18 mouse cellular contexts compared by ENCODE assay signal in the genomic region with DNA sequence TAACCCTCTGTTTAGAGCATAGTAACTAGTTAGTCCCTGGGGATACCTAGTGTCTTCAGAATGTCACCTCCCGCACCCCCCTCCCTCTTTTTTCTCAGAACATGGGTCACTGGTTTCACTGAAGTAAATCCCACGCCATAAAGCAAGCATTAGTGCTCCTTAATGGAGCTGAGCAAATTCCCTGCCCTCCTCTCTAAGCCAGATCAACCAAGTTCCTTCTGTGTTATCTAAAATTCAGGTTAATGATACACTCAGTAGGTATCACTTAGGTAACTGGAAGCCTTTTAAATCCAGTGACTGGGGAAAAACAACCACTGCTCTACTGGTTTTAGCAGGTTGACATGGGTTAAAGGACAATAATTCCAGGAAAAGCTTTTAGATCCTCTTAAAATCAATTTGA. TPM values are rescaled to one million over a fixed set of nuclear protein-coding genes. Genes with fewer than 3 reads are reported as not detected.
A peak's percentile ranks its signal among the peaks of the same experiment; 100 is the strongest.
DNase-seq lines count a peak whose midpoint lies in the region; ATAC-seq and TF ChIP-seq lines count a peak whose summit lies in the region.
"Had no signal": no experiment of that assay in that cellular context is flagged by ENCODE, and none has a peak within 500 bp of the region (broad histone marks: within the 10 kb centered on the region; RNA-seq: fewer than 3 reads in every experiment).

No protein-coding gene starts in this region.

- H3K4me3 ChIP-seq in liver, adult 2 months (ENCODE audit: insufficient read depth, low read depth, low read length) = no peak overlapping the region
- no peak overlapping the region for H3K4me3 ChIP-seq in intestine, embryonic 16.5 days (ENCODE audit: low read length)
- H3K4me3 ChIP-seq in liver, postnatal 0 days (ENCODE audit: low read depth, low read length) = no peak overlapping the region
- H3K4me3 ChIP-seq in midbrain, embryonic 13.5 days (replicated peaks) = no peak overlapping the region
- no peak overlapping the region for H3K4me3 ChIP-seq in hindbrain, postnatal 0 days (ENCODE audit: low read length)
- H3K4me3 ChIP-seq: embryonic facial prominence, embryonic 12.5 days; heart, embryonic 12.5 days; hindbrain, embryonic 15.5 days; midbrain, embryonic 12.5 days; neural tube, embryonic 15.5 days had no signal

- peak; percentile 84 for ATAC-seq in intestine, embryonic 16.5 days
- ATAC-seq in liver, postnatal 0 days = peak; percentile 88
- ATAC-seq in midbrain, embryonic 13.5 days = no peak
- ATAC-seq in hindbrain, postnatal 0 days = no peak
- ATAC-seq: forebrain, embryonic 16.5 days had no signal

- H3K9me3 ChIP-seq in intestine, embryonic 16.5 days (ENCODE audit: control insufficient read depth, low read length) = no peaks in the 10 kb centered on the region
- no peaks in the 10 kb centered on the region for H3K9me3 ChIP-seq in liver, postnatal 0 days (ENCODE audit: low read length)
- no peaks in the 10 kb centered on the region for H3K9me3 ChIP-seq in midbrain, embryonic 13.5 days
- no peaks in the 10 kb centered on the region for H3K9me3 ChIP-seq in hindbrain, postnatal 0 days (ENCODE audit: low read length)
- H3K9me3 ChIP-seq: embryonic facial prominence, embryonic 12.5 days; heart, embryonic 12.5 days; hindbrain, embryonic 15.5 days; midbrain, embryonic 12.5 days; neural tube, embryonic 15.5 days had no signal

- no peak overlapping the region for H3K4me2 ChIP-seq in intestine, embryonic 16.5 days (ENCODE audit: low read depth, low read length)
- H3K4me2 ChIP-seq in liver, postnatal 0 days (ENCODE audit: low read depth, low read length) = no peak overlapping the region
- H3K4me2 ChIP-seq in midbrain, embryonic 13.5 days (replicated peaks) = no peak overlapping the region
- H3K4me2 ChIP-seq in hindbrain, postnatal 0 days (ENCODE audit: low read depth, low read length) = no peak overlapping the region
- H3K4me2 ChIP-seq: embryonic facial prominence, embryonic 12.5 days; heart, embryonic 12.5 days; hindbrain, embryonic 15.5 days; midbrain, embryonic 12.5 days; neural tube, embryonic 15.5 days had no signal

- peak overlapping the region; percentile 49 for H3K27ac ChIP-seq in liver, adult 2 months (replicated peaks; ENCODE audit: insufficient read depth, low read depth, low read length)
- peak overlapping the region; percentile 64 for H3K27ac ChIP-seq in intestine, embryonic 16.5 days (ENCODE audit: low read length)
- peak overlapping the region; percentile 94 for H3K27ac ChIP-seq in liver, postnatal 0 days (ENCODE audit: low read depth)
- H3K27ac ChIP-seq in midbrain, embryonic 13.5 days = no peak overlapping the region
- no peak overlapping the region for H3K27ac ChIP-seq in hindbrain, postnatal 0 days
- H3K27ac ChIP-seq: embryonic facial prominence, embryonic 12.5 days; hindbrain, embryonic 15.5 days; liver, embryonic 14.5 days; midbrain, embryonic 12.5 days; neural tube, embryonic 15.5 days had no signal

- no peaks in the 10 kb centered on the region; the same call in 1 of the 2 replicates for H3K79me2 ChIP-seq in liver, adult 2 months (ENCODE audit: control insufficient read depth, insufficient read depth, low read length)

- DNase-seq in liver, adult 2 months (ENCODE audit: extremely low read depth, low read depth, low spot score) = peak; percentile 69
- DNase-seq in liver = no peak
- DNase-seq in liver, postnatal 0 days = no peak
- DNase-seq in yolk sac, embryonic 10.5 days (ENCODE audit: low spot score) = peak; percentile 51
- DNase-seq in hindbrain, postnatal 0 days (ENCODE audit: low spot score) = no peak
- DNase-seq: cerebellum, adult 9-10 months; kidney, postnatal 10 days; layer of hippocampus, adult 9-11 months; thymus, postnatal 36 days had no signal

- TF ChIP-seq EP300 in liver, postnatal 0 days (IDR thresholded peaks at IDR 0.05; ENCODE audit: low read depth) = peak; percentile 49; the same call in 1 of the 2 replicates

- no peaks in the 10 kb centered on the region for H3K27me3 ChIP-seq in liver, adult 2 months (ENCODE audit: control insufficient read depth, insufficient read depth, low read length)
- no peaks in the 10 kb centered on the region for H3K27me3 ChIP-seq in intestine, embryonic 16.5 days (replicated peaks; ENCODE audit: control insufficient read depth, insufficient read depth, low read length)
- H3K27me3 ChIP-seq in liver, postnatal 0 days (ENCODE audit: insufficient read depth, low read length) = no peaks in the 10 kb centered on the region
- H3K27me3 ChIP-seq in midbrain, embryonic 13.5 days = no peaks in the 10 kb centered on the region
- H3K27me3 ChIP-seq in hindbrain, postnatal 0 days (ENCODE audit: insufficient read depth, low read length) = no peaks in the 10 kb centered on the region
- H3K27me3 ChIP-seq: embryonic facial prominence, embryonic 12.5 days; heart, embryonic 12.5 days; hindbrain, embryonic 15.5 days; midbrain, embryonic 12.5 days; neural tube, embryonic 15.5 days had no signal

- H3K9ac ChIP-seq in liver, adult 2 months (ENCODE audit: low read depth, low read length) = no peak overlapping the region
- H3K9ac ChIP-seq in intestine, embryonic 16.5 days (ENCODE audit: low read depth, low read length) = no peak overlapping the region
- no peak overlapping the region for H3K9ac ChIP-seq in liver, postnatal 0 days (replicated peaks)
- no peak overlapping the region for H3K9ac ChIP-seq in midbrain, embryonic 13.5 days (replicated peaks)
- no peak overlapping the region for H3K9ac ChIP-seq in hindbrain, postnatal 0 days (replicated peaks; ENCODE audit: low read length)
- H3K9ac ChIP-seq: embryonic facial prominence, embryonic 12.5 days; heart, embryonic 12.5 days; hindbrain, embryonic 15.5 days; liver, embryonic 14.5 days; midbrain, embryonic 12.5 days; neural tube, embryonic 15.5 days had no signal

- no peak for TF ChIP-seq POLR2A in liver, adult 2 months (IDR thresholded peaks at IDR 0.05; ENCODE audit: extremely low read depth, insufficient read depth, low read length)

- no peak for TF ChIP-seq CTCF in liver, adult 2 months (IDR thresholded peaks at IDR 0.05; ENCODE audit: low read depth, low read length)
- TF ChIP-seq CTCF in liver, postnatal 0 days (IDR thresholded peaks at IDR 0.05; ENCODE audit: low read depth) = no peak
- TF ChIP-seq CTCF in hindbrain, postnatal 0 days (IDR thresholded peaks at IDR 0.05; ENCODE audit: low read depth) = no peak

- peaks cover 9% of the 10 kb centered on the region for H3K4me1 ChIP-seq in liver, adult 2 months (ENCODE audit: control insufficient read depth, insufficient read depth, low read length)
- peaks cover 9% of the 10 kb centered on the region; the same call in 1 of the 2 replicates for H3K4me1 ChIP-seq in intestine, embryonic 16.5 days (ENCODE audit: control insufficient read depth, insufficient read depth, low read length)
- peaks cover 17% of the 10 kb centered on the region for H3K4me1 ChIP-seq in liver, postnatal 0 days (ENCODE audit: insufficient read depth)
- no peaks in the 10 kb centered on the region for H3K4me1 ChIP-seq in midbrain, embryonic 13.5 days (replicated peaks)
- no peaks in the 10 kb centered on the region for H3K4me1 ChIP-seq in hindbrain, postnatal 0 days (ENCODE audit: insufficient read depth, low read length)
- H3K4me1 ChIP-seq: embryonic facial prominence, embryonic 12.5 days; heart, embryonic 12.5 days; hindbrain, embryonic 15.5 days had no signal

- WGBS in liver, adult 2 months = 40% methylated on average over 2 of the region's 2 CpGs
- WGBS in intestine, embryonic 16.5 days = 61% methylated on average over 2 of the region's 2 CpGs
- 61% methylated on average over 2 of the region's 2 CpGs for WGBS in liver, postnatal 0 days (ENCODE audit: insufficient replicate concordance)
- 27% methylated on average over 2 of the region's 2 CpGs for WGBS in midbrain, embryonic 13.5 days
- 57% methylated on average over 2 of the region's 2 CpGs for WGBS in hindbrain, postnatal 0 days

- peaks cover 48% of the 10 kb centered on the region for H3K36me3 ChIP-seq in liver, adult 2 months (ENCODE audit: control insufficient read depth, insufficient read depth, low read length)
- H3K36me3 ChIP-seq in intestine, embryonic 16.5 days (ENCODE audit: control insufficient read depth, insufficient read depth, low read length) = peaks cover 30% of the 10 kb centered on the region
- peaks cover 55% of the 10 kb centered on the region for H3K36me3 ChIP-seq in liver, postnatal 0 days (replicated peaks; ENCODE audit: insufficient read depth, low read length)
- peaks cover 81% of the 10 kb centered on the region for H3K36me3 ChIP-seq in midbrain, embryonic 13.5 days
- peaks cover 63% of the 10 kb centered on the region for H3K36me3 ChIP-seq in hindbrain, postnatal 0 days (ENCODE audit: insufficient read depth, low read length)

RNA-seq across cellular contexts. Expression of a gene that starts 22.4 kb away (rescaled TPM):
- 2.9 and 5.2 TPM in 2 replicates for total RNA-seq in liver, adult 2 months (2014; rRNA removed)
- polyA plus RNA-seq in liver, adult 2 months (2012; rRNA removed) = 5.8 and 11.5 TPM in 2 replicates
- 26.9 and 30.9 TPM in 2 replicates for polyA plus RNA-seq in intestine, embryonic 16.5 days (2015; fragmentation: Nextera tagmentation; extraction: Ambion mirVana)
- polyA plus RNA-seq in liver, postnatal 0 days (2015; fragmentation: Nextera tagmentation; extraction: Ambion mirVana) = 12.8 and 15.6 TPM in 2 replicates
- 28.5 and 30.4 TPM in 2 replicates for polyA plus RNA-seq in midbrain, embryonic 13.5 days (2015; fragmentation: Nextera tagmentation; extraction: Ambion mirVana)
- total RNA-seq in hindbrain, postnatal 0 days (2014; rRNA removed) = 277 and 282 TPM in 2 replicates
- 105 and 110 TPM in 2 replicates for polyA plus RNA-seq in hindbrain, postnatal 0 days (2015; fragmentation: Nextera tagmentation; extraction: Ambion mirVana)

RNA-seq across cellular contexts. Expression of a gene that starts 48.5 kb away (rescaled TPM):
- total RNA-seq in liver, adult 2 months (2014; rRNA removed) = 19.6 and 24.7 TPM in 2 replicates
- 15.1 and 21.8 TPM in 2 replicates for polyA plus RNA-seq in liver, adult 2 months (2012; rRNA removed)
- 48.3 and 48.4 TPM in 2 replicates for polyA plus RNA-seq in intestine, embryonic 16.5 days (2015; fragmentation: Nextera tagmentation; extraction: Ambion mirVana)
- 23.3 and 28.4 TPM in 2 replicates for polyA plus RNA-seq in liver, postnatal 0 days (2015; fragmentation: Nextera tagmentation; extraction: Ambion mirVana)
- 71.7 and 72.9 TPM in 2 replicates for polyA plus RNA-seq in midbrain, embryonic 13.5 days (2015; fragmentation: Nextera tagmentation; extraction: Ambion mirVana)
- 61.8 and 63.8 TPM in 2 replicates for total RNA-seq in hindbrain, postnatal 0 days (2014; rRNA removed)
- polyA plus RNA-seq in hindbrain, postnatal 0 days (2015; fragmentation: Nextera tagmentation; extraction: Ambion mirVana) = 43.9 and 45.6 TPM in 2 replicates

Comparison
In these comparisons a context has a peak if more than half of its experiments do, and no peak if none do; other contexts are left out.
1. DNase-seq: peak in liver, adult 2 months (single experiment) and yolk sac, embryonic 10.5 days (single experiment); none in liver (single experiment), liver, postnatal 0 days (single experiment) and hindbrain, postnatal 0 days (single experiment).
2. H3K27ac ChIP-seq: peak in liver, adult 2 months (single experiment), intestine, embryonic 16.5 days (single experiment) and liver, postnatal 0 days (single experiment); none in midbrain, embryonic 13.5 days (single experiment) and hindbrain, postnatal 0 days (single experiment).
3. ATAC-seq: peak in intestine, embryonic 16.5 days (single experiment) and liver, postnatal 0 days (single experiment); none in midbrain, embryonic 13.5 days (single experiment) and hindbrain, postnatal 0 days (single experiment).